Mouse (Mus musculus): Measurements from ENCODE around the gene Nepro.

The Nepro gene

DNA sequence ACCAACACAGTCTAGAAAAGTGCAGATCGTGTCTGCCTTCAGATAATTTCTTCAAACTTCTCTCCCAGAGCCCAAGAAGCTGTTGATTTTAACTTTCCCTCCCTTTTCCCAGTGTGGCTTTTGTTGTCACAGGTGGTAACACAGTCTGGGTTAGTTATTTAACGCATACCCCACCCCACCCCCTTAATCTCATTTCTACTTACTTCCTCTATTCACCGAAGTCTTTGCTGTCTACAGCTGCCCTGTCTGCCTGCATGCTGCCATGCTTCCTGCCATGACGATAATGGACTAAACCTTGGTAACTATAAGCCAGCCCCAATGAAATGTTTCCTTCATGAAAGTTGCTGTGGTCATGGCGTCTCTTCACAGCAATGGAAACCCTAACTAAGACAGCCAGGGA is 21.8 kb upstream of the Nepro start:
- no peak for DNase-seq (ENCODE audit: low spot score in 2 of 2)

DNA sequence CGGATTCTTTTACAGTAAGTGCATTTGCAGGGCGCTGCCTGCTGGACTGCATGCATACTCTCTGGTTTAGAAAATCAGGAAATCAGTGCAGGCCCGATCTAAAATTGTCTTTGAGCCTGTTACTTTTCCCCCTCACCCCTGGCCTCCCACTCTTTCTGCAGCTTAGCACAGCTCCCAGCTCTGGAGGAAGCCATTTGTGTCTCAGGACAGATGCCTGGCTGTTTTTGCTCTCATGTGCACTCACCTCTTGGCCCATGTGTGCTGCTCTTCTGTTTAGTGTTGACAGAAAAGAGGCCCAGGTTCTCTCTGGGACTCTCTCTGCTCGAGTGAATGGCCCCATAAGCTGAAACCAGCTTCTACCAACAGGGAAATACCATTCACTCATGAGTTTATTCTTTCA is 20.6 kb upstream of the Nepro start:
- DNase-seq (ENCODE audit: low spot score in 2 of 2) = no peak

DNA sequence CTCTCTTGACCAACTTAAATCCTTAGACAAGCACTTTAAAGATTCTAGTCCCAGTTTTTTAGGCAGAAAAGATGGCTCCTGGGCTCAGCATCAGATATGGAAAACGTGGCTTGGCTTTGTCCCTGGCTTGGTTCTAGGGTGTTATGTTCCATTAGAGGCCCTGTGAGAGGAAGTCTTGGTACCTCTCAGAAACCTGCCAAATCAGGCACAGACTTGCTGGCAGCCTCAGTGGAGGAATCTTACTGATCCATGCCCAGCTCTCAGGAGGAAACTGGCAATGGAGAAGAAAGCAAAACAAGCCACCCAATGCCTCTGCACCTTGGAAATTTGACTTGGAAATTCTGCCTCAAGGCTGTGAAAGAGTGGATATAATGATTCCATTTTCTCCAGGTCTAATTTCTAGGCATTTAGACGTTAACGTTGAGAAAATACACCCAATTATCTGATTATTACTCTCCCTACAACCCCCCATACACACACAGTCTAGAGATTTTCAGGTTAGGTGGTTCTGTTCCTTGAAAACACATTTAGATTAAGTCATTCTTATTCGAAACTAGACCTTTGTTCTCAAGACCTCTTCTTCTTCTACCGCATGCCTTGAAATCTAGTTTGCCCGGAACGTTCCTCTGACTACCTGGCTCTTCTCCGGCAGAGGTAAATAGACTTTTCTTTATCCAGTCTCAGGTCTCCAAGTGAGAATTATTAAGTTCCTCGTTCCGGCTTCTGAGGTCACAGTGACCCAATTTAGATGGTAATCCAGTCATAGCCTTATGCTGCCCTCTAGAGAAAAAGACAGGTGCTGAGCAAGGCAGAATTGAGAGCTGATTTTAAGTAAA is 7.6 kb upstream of the Nepro start:
- peak in 1 of 2 experiments; percentile 29 for DNase-seq (ENCODE audit: low spot score in 2 of 2)

DNA sequence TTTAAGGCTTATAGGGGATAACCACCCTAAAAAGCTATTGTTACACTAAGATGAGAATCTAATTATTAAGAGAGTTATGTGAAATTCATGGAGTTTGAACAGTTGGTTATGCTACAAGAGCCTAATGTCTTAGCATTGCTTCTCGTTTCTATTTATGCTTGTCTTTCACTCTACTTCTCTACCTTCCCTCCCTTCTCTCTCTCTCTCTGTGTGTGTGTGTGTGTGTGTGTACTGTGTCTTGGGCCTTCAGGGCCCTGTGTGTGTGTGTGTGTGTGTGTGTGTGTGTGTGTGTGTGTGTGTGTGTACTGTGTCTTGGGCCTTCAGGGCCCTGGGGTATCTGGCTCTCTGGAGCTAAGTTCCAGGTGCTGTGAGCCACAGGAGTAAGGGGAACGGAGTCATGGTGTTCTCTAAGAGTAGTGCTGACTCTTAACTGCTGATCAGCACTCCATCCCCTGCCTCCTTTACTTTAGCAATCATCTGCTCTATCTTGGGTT is 6.9 kb upstream of the Nepro start:
- DNase-seq (ENCODE audit: low spot score in 2 of 2) = no peak

DNA sequence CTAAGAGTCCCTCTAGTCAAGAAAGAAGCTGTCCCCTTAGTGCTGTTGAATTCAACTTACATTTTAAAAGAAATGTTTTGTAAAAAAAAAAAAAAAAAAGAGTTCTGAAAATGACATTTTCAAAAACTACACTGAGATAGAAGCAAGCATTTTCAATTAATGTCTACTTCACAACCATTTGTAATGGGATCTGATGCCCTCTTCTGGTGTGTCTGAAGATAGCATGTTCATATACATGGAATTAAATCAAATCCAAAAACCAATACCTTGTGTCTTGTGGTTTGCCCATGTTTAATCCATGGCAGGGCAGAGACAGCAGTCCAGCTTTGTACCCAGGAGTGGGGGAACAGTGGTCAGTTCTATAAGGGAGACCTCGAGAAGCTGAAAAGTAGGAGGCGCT is 6.3 kb upstream of the Nepro start:
- DNase-seq (ENCODE audit: low spot score in 2 of 2) = no peak

DNA sequence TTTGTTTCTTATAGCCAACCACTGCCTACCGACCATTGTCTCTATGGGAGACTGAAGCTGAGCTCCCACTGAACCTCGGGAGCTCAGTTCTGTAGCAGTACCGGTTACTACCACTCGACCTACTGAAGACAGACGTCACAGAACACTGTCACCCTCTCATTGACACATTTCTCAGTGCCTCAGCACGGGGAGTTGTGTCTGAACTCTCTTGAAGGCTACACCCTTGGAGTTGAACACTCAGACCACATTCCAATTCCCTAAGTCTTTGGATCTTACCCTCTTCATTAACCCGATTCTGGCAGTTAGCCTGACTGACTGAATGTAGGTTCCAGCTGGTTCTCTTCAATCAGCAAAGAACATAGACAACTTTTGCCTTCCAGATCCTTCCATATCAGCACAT is 4.8 kb upstream of the Nepro start:
- DNase-seq (ENCODE audit: low spot score in 2 of 2) = no peak

DNA sequence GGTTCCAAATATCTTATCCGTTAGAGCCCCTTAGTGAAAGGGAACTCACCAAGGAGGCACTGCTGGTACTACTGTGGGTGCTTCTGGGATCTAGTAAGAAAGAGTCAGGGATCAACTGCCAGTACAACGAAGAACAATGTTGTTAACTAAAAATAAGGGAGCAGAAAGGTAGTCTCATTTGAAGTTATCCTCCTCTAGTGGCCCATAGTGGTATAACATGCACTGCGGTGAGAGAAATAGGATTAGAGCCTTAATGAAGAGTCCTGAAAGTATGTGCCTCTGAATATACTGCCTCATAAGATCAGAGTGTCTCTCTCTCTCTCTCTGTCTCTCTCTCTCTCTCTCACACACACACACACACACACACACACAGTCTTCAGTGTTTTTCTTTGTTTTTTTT is 3.6 kb upstream of the Nepro start:
- no peak for DNase-seq (ENCODE audit: low spot score in 2 of 2)

DNA sequence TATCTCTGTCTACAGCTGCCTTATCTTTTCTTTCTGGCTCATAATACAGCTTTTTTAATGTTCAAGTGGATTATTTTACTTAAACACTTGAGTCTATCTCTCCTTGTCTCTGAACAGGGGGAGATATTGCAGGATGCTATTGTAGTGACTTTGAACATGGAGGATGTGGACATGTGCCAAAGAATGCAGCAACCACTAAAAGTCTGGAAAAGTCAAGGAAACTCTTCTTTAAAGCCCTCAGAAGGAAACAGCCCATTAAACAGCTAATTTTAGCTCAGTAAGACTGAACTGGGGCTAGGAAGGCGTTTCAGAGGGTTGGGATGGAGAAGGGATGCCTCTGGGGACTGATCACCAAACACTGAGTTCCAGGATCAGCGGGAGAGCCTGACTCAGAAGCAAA is 1.4 kb upstream of the Nepro start:
- DNase-seq (ENCODE audit: low spot score in 2 of 2) = no peak

DNA sequence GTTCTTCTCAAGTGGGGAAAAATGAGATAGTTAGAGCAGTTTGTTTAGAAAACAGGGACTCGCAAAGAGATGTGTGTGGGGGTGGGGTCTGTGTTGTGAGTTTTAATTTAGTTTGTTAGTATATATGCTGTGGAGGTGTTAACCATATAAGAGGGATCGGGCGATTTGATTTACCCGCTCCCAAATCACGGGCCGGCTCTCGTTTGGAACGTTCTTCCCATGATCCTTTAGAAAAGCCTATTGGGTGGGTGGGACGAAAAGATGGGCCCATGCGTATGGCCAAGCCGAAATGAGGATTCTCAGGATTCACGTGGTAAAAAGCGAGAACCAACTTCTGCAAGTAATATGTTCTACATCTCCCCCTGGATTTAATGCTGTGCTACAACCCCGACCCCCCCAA is 746 bp downstream of the Nepro start:
- peak in 1 of 2 experiments; percentile 14 for DNase-seq (ENCODE audit: low spot score in 2 of 2)

DNA sequence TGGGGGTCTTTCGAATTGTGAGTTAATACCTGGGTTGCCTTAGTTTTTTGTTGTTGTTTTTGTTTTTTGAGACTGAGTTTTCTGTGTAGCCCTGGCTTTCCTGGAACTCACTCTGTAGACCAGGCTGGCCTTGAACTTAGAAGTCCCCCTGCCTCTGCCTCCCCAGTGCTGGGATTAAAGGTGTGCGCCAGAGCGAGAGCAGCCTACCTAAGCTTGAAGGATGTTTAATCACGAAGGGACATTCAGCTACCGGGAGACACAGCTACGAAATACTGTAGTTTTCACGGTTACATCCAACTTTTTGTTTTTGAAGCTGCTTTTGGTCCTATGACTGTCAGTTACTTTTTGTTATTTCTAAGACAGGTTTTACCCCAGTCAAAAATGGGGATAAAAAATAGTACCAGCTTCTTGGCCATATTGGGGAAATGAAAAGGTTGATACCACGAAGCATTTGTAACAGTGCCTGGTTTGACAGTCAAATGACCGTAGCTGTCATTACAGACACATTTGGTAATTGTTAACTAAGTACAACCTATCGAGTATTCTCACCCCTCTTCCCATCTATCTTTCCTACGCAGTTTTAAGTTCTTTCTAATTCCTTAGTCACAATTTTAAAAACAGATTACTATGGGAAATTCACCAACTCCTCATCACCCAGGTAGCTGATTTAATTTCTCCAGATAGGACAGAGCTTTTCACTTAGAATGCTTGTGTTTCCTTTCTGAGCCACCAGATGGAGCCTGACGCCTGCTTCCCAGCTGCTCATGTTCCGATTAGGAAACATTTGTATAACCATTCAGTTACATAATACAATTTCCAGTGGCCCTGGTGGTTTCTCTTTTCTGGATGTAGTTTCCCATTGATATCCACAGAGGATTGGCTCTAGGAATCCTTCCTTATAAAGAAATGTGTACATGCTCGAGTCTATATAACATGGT is 1.5 kb downstream of the Nepro start:
- DNase-seq (ENCODE audit: low spot score in 2 of 2) = peak; percentile 61 to 64

DNA sequence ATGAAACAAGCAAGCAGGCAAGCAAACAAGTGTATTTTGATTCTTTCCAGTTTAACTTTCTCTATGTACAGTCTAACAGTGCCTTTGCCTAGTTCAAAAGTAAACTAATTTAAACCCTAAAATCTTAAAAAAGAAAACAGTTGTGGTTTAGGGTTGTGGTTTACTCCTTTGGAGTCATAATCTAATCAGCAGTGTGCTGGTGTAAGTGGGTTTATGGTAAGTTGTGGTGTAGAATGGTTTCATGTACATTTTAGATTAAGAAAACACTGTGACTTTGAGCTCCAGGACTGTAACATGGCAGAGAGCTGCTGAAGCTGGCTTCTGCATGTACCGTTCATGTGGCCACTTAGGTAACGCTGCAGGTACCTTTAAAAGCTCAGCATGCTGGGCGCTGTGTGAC is 3.4 kb downstream of the Nepro start:
- no peak for DNase-seq (ENCODE audit: low spot score in 2 of 2)

DNA sequence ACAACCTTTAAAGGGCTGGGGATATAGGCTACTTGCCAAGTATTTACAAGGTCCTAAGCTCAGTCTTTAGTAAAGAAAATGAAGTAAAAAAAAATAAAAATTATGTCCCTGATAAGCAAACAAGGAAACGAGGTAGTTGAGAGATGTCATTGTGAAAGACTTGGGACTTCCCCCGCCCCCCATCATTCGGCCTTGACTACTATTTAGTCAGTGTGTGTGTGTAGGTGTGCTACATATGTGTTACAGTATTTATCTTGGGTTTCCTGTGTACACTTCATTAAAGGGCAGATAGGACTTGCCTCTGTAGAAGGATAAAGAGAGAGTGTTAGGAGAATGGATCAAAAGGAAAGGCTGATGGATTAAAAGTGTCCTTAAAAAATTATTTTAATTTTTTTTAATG is 10.0 kb downstream of the Nepro start:
- no peak for DNase-seq (ENCODE audit: low spot score in 2 of 2)

DNA sequence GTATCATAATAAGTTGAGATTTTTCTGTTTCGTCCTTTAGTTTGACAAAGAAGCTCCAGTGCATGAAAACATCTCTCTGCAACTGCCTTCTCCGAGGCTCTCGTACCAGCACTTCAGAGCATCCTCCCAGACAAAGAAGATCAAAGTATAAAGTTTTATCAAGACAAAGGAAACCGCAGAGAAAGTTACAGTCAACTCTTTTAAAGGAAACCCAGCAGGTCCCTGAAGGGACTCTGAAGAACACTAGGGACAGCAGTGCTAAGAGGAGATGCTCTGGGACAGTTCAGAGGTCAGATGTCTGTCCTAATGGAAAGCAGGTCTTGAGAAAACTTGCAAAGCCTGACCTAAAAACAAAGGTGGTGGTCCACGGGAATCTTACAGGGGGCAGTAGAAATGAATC is 11.6 kb downstream of the Nepro start:
- no peak for DNase-seq (ENCODE audit: low spot score in 2 of 2)

DNA sequence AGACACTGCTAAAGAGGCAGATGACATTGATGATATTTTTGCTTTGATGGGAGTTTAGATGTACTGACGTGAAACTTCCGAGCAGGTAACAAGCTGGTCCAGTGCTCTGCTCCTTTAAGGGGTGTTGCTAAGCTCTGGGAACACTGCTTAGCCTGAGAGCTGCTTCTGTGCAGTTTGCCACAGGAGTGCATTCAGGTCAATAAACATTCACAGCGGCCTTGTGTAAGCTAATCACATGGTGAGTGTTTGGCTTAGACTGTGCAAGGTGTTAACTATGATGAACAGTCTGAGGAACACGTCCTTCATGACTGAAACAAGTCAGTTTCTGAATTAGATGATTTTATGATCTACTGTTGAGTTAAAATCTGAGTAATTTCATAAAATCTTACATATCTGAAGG is 12.0 kb downstream of the Nepro start:
- no peak for DNase-seq (ENCODE audit: low spot score in 2 of 2)

DNA sequence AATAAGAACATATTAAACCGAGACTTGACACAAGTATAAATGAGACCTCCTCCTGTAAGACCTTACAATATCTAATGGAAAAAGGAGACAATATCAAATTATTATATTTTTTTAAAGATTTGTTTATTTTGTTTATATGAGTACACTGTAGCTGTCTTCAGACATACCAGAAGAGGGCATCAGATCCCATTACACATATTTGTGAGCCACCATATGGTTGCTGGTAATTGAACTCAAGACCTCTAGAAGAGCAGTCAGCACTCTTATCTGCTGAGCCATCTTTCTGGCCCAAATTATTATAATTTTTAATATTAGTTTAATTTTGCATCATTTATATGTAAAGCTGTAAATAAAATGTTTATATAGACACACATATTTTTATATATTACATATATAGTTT is 18.7 kb downstream of the Nepro start:
- no peak for DNase-seq (ENCODE audit: low spot score in 2 of 2)

DNA sequence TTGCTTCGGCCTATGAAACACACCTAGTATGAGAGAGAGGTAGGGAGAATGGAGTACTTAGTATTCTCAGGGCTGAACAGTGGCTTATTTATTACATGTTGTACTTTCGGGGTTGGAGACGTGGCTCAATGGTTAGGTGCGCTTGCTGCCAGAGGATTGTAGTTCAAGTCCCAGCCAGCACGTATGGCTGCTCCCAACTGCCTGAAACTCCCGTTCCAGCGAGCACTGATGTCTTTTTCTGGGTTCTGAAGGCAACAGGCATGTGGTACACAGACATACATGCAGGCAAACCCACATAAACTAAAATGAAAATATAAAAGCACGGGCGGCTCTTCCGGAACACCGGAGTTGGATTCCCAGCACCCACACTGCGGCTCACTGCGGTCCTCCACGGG is 21.4 kb downstream of the Nepro start:
- DNase-seq (ENCODE audit: low spot score in 2 of 2) = no peak

DNA sequence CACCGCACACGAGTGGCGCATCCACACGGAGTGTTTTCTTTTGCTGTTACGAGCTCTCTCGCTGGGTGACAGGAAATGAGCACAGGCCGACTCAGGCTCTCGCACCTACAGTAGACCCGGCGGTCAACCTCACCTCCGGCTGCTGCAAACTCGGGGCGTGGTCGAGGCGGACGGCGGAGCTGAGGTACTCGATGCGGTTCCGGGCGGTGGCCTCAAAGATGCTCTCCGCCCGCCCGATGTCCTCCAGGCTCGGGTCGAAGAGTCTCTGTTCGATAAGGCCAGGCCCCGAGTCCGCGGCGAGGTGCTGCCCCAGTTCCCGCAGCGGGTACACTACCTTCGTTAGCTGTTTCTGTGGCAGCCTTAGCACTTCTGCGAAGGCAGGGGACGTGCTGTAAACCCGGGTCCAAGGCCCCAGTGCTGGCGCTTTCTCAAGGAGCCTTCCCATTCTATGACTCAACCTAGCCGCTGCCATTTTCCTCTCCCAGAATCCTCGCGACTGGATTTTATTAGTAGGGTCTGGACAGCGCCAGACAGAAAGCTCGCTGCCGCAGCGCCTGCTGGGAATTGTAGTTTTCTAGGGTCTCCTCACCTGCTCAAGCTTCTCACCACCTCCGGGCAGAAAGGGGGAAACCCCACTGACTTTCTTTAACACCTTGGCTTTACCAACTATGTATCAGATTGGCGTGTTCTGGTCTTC is 21.9 kb downstream of the Nepro start, which contains the start of gene Gtpbp8:
Gtpbp8 (minus strand) TSS at position 498 of the 697 bp plus-strand sequence.
- peak; percentile 82 to 83 for DNase-seq (ENCODE audit: low spot score in 2 of 2)

DNA sequence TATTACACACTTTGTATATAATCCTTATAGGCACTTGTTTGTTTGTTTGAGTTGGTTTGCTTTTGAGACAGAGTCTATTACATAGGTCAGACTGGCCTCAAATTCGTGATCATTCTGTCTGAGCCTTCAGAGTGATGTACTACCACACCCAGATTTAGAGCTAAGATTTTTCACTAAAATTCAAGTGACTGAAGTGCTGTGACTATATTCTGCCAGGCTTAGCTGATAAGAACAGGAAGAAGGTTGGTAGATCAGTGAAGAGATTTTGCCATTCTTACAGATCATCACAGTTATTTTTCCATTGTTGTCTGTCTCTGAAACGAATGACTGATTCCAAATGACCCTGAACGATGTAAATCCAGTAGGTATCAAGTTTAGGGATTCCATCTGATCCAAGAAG is 23.9 kb downstream of the Nepro start:
- DNase-seq (ENCODE audit: low spot score in 2 of 2) = no peak

DNA sequence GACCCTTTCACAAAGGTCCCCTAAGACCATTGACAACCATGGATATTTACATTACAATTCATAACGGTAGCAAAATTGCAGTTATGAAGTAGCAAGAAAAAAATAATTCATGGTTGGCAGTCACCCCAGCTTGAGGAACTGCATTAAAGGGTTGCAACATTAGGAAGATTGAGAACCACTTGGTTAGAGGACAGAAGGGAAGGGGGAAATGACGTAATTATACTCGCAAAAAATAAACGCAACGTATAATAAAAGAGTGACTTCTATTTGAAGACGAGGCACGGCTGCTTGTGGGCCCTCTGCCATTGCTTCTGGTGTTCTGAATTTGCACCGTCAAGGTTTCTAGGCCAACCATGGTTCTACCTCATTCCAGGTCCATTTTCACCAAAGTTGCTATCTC is 33.6 kb downstream of the Nepro start:
- no peak for DNase-seq (ENCODE audit: low spot score in 2 of 2)

DNA sequence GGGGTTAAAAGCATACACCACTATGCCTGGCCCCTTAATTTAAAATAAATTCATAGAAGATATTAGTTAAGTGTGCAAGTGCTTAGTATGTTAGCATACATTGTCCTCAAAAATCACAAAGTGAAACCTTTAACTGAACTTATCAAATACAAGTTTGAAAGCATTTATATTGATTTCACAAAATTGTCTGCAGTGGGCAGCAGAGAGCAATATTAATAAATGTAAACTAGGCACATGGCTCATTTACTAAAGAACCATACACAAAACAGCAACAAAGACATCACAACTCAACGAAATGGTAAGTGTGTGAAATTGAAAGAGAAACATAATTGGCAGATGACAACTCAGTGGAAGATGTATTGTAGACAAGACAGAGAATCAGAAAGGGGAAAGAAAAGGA is 37.7 kb downstream of the Nepro start:
- no peak for DNase-seq (ENCODE audit: low spot score in 2 of 2)

DNA sequence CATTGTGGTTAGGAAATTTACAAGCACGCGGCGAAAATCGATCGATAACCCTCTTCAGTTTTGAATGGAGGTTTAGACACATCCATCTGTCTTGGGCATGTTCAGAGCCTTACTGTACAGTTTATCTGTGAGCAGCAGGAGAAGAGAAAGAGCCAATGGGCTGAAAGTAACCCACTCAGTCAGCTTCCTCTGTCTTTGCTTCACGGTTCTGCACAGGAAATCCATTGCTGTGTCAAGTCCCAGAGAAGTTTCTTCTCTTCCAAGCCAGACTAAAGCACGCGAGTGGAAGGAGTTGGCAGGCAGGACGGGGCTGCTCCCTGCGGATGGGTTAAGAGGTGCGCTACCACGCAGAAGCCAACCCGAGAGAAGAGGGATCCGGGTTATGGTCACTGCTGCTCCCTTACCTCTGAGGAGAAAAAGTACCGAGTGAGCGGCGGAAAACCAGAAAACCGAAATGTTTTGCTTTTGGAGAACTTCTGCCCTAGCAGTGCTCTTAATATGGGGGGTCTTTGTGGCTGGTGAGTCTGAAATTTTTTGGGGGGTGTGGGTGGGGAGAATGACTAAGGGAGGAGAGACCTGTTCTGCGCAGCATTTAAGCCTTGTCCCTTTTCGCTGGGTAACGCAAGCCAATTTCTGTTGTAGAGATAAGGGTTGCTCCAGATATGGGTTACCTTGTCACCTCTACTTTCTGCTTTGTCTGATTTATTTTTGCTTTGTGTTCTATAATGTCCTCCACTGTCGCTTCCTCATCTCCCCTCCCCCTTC is 41.6 kb downstream of the Nepro start, which contains the start of gene Cd200r1:
Cd200r1 (plus strand) TSS at position 182 of the 765 bp plus-strand sequence.
- DNase-seq (ENCODE audit: low spot score in 2 of 2) = peak; percentile 3 to 9

All from spleen, postnatal 36 days (tissue).